Mouse (Mus musculus) MEL (cell line): ENCODE data around the gene Lix1l.

ENCODE experiments used
- CTCF ChIP-seq, 3 experiments: IDR thresholded peaks in 2 of 3; conservative IDR thresholded peaks in 1 of 3; 2 replicates each; pipeline ENCODE4 v1.5.1; 2011 to 2012; ENCODE audit warnings: low read length in 3 of 3, low read depth in 2 of 3, mild to moderate bottlenecking in 2 of 3, improper control_type of control experiment in 1 of 3, inconsistent platforms in 1 of 3, mixed read lengths in 1 of 3, moderate library complexity in 1 of 3; ENCODE audit not compliant: control insufficient read depth in 1 of 3, insufficient read depth in 1 of 3, poor library complexity in 1 of 3, severe bottlenecking in 1 of 3
- GATA1 ChIP-seq: IDR thresholded peaks from 2 replicates; pipeline ENCODE4 v1.6.1; 2011; ENCODE audit warnings: low read depth, low read length, improper control_type of control experiment
- POLR2A ChIP-seq, 2 experiments: IDR thresholded peaks; 2 replicates each; pipeline ENCODE4 v1.6.1; 2011 to 2012; ENCODE audit warnings: low read length in 2 of 2, mild to moderate bottlenecking in 2 of 2, control low read depth in 1 of 2, improper control_type of control experiment in 1 of 2, low read depth in 1 of 2, moderate library complexity in 1 of 2; ENCODE audit not compliant: control insufficient read depth in 1 of 2, insufficient read depth in 1 of 2, poor library complexity in 1 of 2
- POLR2AphosphoS2 ChIP-seq: IDR thresholded peaks from 2 replicates; pipeline ENCODE4 v1.6.1; 2011; ENCODE audit warnings: low read length, improper control_type of control experiment
- TAL1 ChIP-seq: IDR thresholded peaks from 2 replicates; pipeline ENCODE4 v1.6.1; 2012; ENCODE audit warnings: mild to moderate bottlenecking, inconsistent platforms, low read length, moderate library complexity, mixed read lengths
- USF2 ChIP-seq, 2 experiments: IDR thresholded peaks; 2 replicates each; pipeline ENCODE4 v1.6.1; 2011 to 2012; ENCODE audit warnings: improper control_type of control experiment in 2 of 2, low read length in 2 of 2, borderline replicate concordance in 1 of 2, inconsistent platforms in 1 of 2, low read depth in 1 of 2, mild to moderate bottlenecking in 1 of 2; ENCODE audit not compliant: insufficient read depth in 1 of 2
- ZMIZ1 ChIP-seq: IDR thresholded peaks from 2 replicates; pipeline ENCODE4 v1.6.1; 2012; ENCODE audit warnings: low read depth, mild to moderate bottlenecking, inconsistent platforms, low read length, improper control_type of control experiment, moderate library complexity

GRCm38 (mm10) chr3:96563911-96564632 lies 36.9 kb upstream of the Lix1l start:
- no peak for TF ChIP-seq CTCF (IDR thresholded peaks at IDR 0.05 in 2 of 3, conservative IDR thresholded peaks at IDR 0.05 in 1 of 3; ENCODE audit: control insufficient read depth in 1 of 3, insufficient read depth in 1 of 3, low read depth in 2 of 3, low read length in 3 of 3, poor library complexity in 1 of 3, severe bottlenecking in 1 of 3)
- no peak for TF ChIP-seq ZMIZ1
- TF ChIP-seq USF2 (IDR thresholded peaks at IDR 0.05; ENCODE audit: borderline replicate concordance in 1 of 2, insufficient read depth in 1 of 2, low read depth in 1 of 2, low read length in 2 of 2): no peak
- no peak for TF ChIP-seq GATA1
- TF ChIP-seq POLR2A (IDR thresholded peaks at IDR 0.05; ENCODE audit: control insufficient read depth in 1 of 2, insufficient read depth in 1 of 2, low read depth in 1 of 2, low read length in 2 of 2, poor library complexity in 1 of 2): no peak
- no peak for TF ChIP-seq TAL1
- TF ChIP-seq POLR2AphosphoS2: no peak
